Mouse (Mus musculus) liver, embryonic 14.5 days (tissue): ENCODE data around the gene 9130213A22Rik.

Experiments used
- CTCF ChIP-seq: IDR thresholded peaks from 2 replicates; pipeline ENCODE4 v1.5.1; 2016; ENCODE audit warnings: antibody characterized with exemption, low read depth, control low read depth
- EP300 ChIP-seq: IDR thresholded peaks from 2 replicates; pipeline ENCODE4 v1.6.1; 2016; ENCODE audit warnings: antibody characterized with exemption, low read depth

GRCm38 (mm10) chr11:69077316-69077715 lies 45.1 kb downstream of the 9130213A22Rik start:
- TF ChIP-seq CTCF (no peak), EP300 (no peak)
